ENCODE assay signal across 9 mouse cellular contexts in the genomic region with DNA sequence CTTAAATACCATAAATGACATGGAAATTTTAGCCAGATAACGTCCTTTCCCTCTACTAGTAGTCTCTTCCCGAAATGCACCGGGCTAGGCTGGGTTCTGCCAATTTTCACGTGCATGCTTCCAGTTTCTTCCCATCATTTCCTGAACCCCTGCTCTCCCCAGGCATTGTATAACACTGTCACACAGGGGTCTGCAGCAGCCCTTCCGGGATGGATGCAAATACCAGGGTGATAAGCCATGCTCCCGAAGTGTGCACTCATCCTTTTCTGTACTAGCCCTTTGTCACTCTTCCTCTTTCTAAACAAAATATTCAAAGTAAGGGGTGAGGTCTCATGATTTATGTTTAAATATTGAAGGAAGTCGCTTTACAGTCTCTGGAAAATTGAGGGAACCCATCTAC. TPM values are rescaled to one million over a fixed set of nuclear protein-coding genes. Genes with fewer than 3 reads are reported as not detected.
DNase-seq lines count a peak whose midpoint lies in the region; ATAC-seq and TF ChIP-seq lines count a peak whose summit lies in the region.
"Had no signal": no experiment of that assay in that cellular context is flagged by ENCODE, and none has a peak within 500 bp of the region (broad histone marks: within the 10 kb centered on the region; RNA-seq: fewer than 3 reads in every experiment).

No protein-coding gene starts in this region.

- H3K9me3 ChIP-seq in embryonic facial prominence, embryonic 10.5 days = no peaks in the 10 kb centered on the region
- no peaks in the 10 kb centered on the region for H3K9me3 ChIP-seq in hindbrain, embryonic 15.5 days
- H3K9me3 ChIP-seq in midbrain, postnatal 0 days (ENCODE audit: low read length) = no peaks in the 10 kb centered on the region

- H3K36me3 ChIP-seq in embryonic facial prominence, embryonic 10.5 days (replicated peaks) = peaks cover 13% of the 10 kb centered on the region
- no peaks in the 10 kb centered on the region for H3K36me3 ChIP-seq in hindbrain, embryonic 15.5 days
- H3K36me3 ChIP-seq in midbrain, postnatal 0 days (ENCODE audit: insufficient read depth, low read length) = no peaks in the 10 kb centered on the region

- no peak for ATAC-seq in hindbrain, embryonic 15.5 days (ENCODE audit: low FRiP score, low read depth)
- no peak for ATAC-seq in midbrain, postnatal 0 days (ENCODE audit: low FRiP score)

- peak overlapping the region; percentile 85 for H3K4me3 ChIP-seq in layer of hippocampus, adult 2 months
- peak overlapping the region; percentile 88 for H3K4me3 ChIP-seq in embryonic facial prominence, embryonic 10.5 days
- peak overlapping the region; percentile 65 for H3K4me3 ChIP-seq in hindbrain, embryonic 15.5 days
- H3K4me3 ChIP-seq in midbrain, postnatal 0 days (ENCODE audit: low read depth, low read length) = peak overlapping the region; percentile 71

- no peaks in the 10 kb centered on the region for H3K27me3 ChIP-seq in embryonic facial prominence, embryonic 10.5 days (replicated peaks; ENCODE audit: low read depth, poor library complexity, severe bottlenecking)
- H3K27me3 ChIP-seq in hindbrain, embryonic 15.5 days = no peaks in the 10 kb centered on the region
- H3K27me3 ChIP-seq in midbrain, postnatal 0 days (ENCODE audit: insufficient read depth, low read length) = no peaks in the 10 kb centered on the region

- WGBS in embryonic facial prominence, embryonic 10.5 days = 70% methylated on average over 7 of the region's 7 CpGs
- 56% methylated on average over 7 of the region's 7 CpGs for WGBS in hindbrain, embryonic 15.5 days
- 55% methylated on average over 7 of the region's 7 CpGs for WGBS in midbrain, postnatal 0 days

- peak overlapping the region; percentile 69 for H3K4me2 ChIP-seq in hindbrain, embryonic 15.5 days
- peak overlapping the region; percentile 75 for H3K4me2 ChIP-seq in midbrain, postnatal 0 days (ENCODE audit: low read depth, low read length, poor library complexity, severe bottlenecking)

- peaks cover 37% of the 10 kb centered on the region for H3K4me1 ChIP-seq in embryonic facial prominence, embryonic 10.5 days
- H3K4me1 ChIP-seq in hindbrain, embryonic 15.5 days (replicated peaks) = peaks cover 37% of the 10 kb centered on the region
- peaks cover 15% of the 10 kb centered on the region; the same call in 1 of the 2 replicates for H3K4me1 ChIP-seq in midbrain, postnatal 0 days (ENCODE audit: insufficient read depth, low read length)

- H3K27ac ChIP-seq in layer of hippocampus, adult 2 months = peak overlapping the region; percentile 94; the same call in 1 of the 2 replicates
- peak overlapping the region; percentile 98 for H3K27ac ChIP-seq in embryonic facial prominence, embryonic 10.5 days (replicated peaks)
- H3K27ac ChIP-seq in hindbrain, embryonic 15.5 days (replicated peaks) = peak overlapping the region; percentile 93; the same call in 1 of the 2 replicates
- peak overlapping the region; percentile 90 for H3K27ac ChIP-seq in midbrain, postnatal 0 days (ENCODE audit: low read depth, low read length)

- no peak for TF ChIP-seq CTCF in layer of hippocampus, adult 2 months (conservative IDR thresholded peaks at IDR 0.05)
- no peak for TF ChIP-seq CTCF in midbrain, postnatal 0 days (IDR thresholded peaks at IDR 0.05)

- no peak for DNase-seq in layer of hippocampus, adult 2 months (ENCODE audit: low spot score in 2 of 2)
- no peak for DNase-seq in layer of hippocampus, adult 9-10 months (ENCODE audit: low spot score)
- no peak for DNase-seq in embryonic facial prominence, embryonic 10.5 days (ENCODE audit: low spot score)
- no peak for DNase-seq in midbrain, postnatal 0 days (ENCODE audit: low spot score)
- DNase-seq in thymus, postnatal 14 days = no peak
- DNase-seq in right cerebral cortex, postnatal 36 days (ENCODE audit: low spot score in 2 of 2) = no peak
- DNase-seq in cerebellum, adult 8-10 months = no peak
- DNase-seq: kidney, adult 11 months had no signal

- peak overlapping the region; percentile 85 for H3K9ac ChIP-seq in hindbrain, embryonic 15.5 days
- H3K9ac ChIP-seq in midbrain, postnatal 0 days (replicated peaks; ENCODE audit: low read length, poor library complexity, severe bottlenecking) = peak overlapping the region; percentile 86

RNA-seq across cellular contexts. Expression of a gene that starts 0.9 kb away (rescaled TPM):
- 1 to 10 TPM; 7.7 to 8.9 TPM for total RNA-seq in layer of hippocampus, adult 2 months (2021)
- 38.7 and 40.5 TPM in 2 replicates for polyA plus RNA-seq in embryonic facial prominence, embryonic 10.5 days (2016; fragmentation: Nextera tagmentation; extraction: Ambion mirVana)
- 18.1 and 18.4 TPM in 2 replicates for polyA plus RNA-seq in hindbrain, embryonic 15.5 days (2015; fragmentation: Nextera tagmentation; extraction: Ambion mirVana)
- 12.5 and 16.6 TPM in 2 replicates for total RNA-seq in midbrain, postnatal 0 days (2014; rRNA removed)
- polyA plus RNA-seq in midbrain, postnatal 0 days (2015; fragmentation: Nextera tagmentation; extraction: Ambion mirVana) = 8.6 and 9.7 TPM in 2 replicates
